Mouse (Mus musculus) cerebellum, adult 11 months (tissue): ENCODE measurements around the gene Pcyox1.

Source experiments
- DNase-seq: peaks from one replicate; pipeline ENCODE4 v3.0.0; 2022

Gene Pcyox1

DNA sequence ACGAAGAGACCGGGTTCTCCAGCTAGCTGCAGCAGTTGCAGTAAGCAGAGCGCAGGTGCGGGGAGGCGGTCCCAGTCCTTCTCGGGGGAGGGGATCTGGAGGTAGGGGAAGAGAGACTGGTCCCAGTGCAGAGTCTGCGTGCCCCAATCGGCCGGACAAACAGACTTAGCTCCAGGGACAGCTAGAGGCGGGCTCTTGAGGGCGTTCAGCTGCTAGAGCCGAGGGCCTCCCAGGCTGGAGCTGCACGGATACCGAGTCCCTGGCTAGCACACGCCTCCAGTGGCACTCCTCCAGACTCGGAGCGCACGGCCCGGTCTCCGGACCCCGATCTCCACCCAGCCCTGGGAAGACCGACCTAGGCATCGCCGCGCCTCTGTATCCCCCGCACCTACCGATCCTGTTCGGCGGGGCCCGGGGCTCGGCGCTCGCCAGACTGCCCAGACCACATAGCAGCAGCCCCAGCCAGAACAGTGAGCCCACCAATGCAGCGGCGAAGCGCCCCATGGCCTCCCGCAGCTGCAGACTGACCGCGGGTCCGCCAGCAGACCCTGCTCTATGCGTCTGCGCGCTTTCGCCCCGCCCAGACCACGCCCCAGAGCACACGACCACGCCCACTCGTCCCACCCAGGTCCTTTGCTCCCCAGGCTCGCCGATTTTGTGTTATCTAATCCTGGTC is at the start of gene Pcyox1:
Gene Pcyox1, minus strand, starts transcription at position 574 of the 676 bp plus-strand sequence.
- DNase-seq: peak; percentile 89

- DNase-seq: no peak
Measured at GRCm38 (mm10) chr6:86445551-86445950, 48.6 kb upstream of the Pcyox1 start.

DNA sequence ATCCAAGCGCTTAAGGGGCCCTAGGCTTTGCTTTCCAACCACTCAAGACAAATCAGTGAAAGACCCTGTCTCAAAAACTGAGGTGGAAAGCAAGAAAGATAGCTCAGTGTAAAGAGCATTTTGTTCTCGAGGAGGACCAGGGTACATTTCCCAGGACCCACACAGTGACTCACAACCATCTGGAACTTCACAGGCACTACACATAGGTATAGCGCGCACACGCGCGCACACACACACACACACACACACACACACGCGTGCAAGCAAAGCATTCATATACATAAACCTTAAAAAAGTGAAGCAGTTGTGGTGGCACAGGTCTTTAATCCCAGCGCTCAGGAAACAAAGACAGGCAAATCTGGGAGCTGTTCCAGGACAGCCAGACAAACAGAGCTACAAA is 44.6 kb upstream of the Pcyox1 start:
- no peak for DNase-seq

GRCm38 (mm10) chr6:86439531-86439930 is 42.6 kb upstream of the Pcyox1 start:
- DNase-seq: no peak

- no peak for DNase-seq
Measured at GRCm38 (mm10) chr6:86439119-86439496, 42.2 kb upstream of the Pcyox1 start.

DNA sequence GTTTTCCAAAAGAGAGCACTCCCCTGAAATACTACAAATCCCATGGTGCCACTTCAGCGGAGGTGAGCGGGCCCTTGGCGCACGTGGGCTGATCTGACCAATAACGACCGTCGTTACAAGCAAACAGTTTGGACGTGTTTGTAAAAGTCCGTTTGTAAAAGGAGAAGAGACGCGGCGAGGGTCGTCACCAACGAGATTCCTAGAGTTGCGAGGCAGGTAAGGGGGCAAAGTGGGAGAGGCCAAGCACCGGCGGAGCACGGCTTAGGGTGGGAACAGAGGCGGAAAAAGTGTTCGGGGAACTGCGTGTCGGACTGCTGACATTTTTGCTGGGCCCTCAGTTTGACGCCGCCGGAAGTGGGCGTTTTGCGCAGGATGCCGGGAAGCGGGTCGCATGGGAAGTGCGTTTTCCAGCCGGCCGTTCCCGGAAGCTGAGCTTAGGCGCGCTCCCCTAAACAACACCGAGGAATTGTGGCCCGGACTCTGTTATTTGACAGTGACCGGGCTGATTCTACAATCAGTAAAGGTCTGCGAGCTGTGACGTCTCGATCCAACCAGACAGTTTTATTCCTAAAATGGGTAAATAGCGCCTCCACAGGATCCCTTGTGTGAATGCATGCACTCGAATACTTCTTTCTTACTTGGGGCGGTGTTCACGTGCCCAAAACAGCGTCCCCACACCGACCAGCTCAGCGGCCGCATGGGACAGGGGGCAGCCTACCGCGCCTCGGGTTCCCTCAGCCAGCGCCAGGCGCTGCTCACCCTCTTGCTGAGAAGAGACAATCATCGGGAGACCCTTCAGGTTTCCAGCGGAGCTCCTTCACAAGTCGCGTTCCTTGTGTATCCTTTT is 41.5 kb upstream of the Pcyox1 start, which contains the start of gene C87436:
Gene C87436, plus strand, starts transcription at position 103 of the 847 bp plus-strand sequence.
- peak; percentile 91 for DNase-seq

GRCm38 (mm10) chr6:86437711-86438110 is 40.8 kb upstream of the Pcyox1 start:
- peak; percentile 39 for DNase-seq

DNA sequence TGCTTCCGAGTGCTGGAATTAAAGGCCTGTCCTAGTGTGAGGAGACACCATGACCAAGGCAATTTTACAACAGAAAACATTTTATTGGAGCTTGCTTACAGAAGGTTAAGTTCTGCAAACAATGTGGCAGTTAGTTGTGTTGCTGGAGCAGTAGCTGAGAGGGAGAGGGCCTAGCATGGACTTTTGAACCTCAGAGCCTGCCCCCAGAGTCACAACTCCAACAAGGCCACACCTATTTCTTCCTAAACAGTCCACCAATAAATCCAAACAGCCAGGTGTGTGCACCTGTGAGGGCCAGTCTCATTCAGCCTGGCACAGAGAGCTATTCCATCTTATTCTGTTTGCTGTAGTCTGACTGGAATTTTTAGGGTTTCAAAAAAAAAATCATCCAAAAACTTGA is 36.7 kb upstream of the Pcyox1 start:
- DNase-seq: no peak

DNA sequence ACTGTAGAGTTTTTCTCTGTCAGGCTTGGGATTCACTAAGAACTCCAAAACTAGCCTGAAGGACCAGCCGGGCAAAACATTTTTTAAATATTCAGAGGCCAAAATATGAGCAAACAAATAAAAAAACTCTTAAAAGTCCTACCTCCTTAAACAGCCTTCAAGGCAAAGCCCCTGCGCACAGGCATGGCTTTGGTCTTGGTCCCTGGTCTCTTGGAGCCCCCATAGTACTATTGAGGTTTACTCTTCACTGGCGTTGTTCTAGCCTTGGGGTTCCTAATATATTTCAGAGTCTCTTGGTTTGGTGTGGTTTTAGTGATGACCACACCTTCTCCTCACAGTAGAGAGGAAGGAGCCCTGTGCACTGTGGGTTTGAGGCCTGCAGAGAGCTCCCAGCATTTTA is 34.6 kb upstream of the Pcyox1 start:
- DNase-seq: no peak

DNA sequence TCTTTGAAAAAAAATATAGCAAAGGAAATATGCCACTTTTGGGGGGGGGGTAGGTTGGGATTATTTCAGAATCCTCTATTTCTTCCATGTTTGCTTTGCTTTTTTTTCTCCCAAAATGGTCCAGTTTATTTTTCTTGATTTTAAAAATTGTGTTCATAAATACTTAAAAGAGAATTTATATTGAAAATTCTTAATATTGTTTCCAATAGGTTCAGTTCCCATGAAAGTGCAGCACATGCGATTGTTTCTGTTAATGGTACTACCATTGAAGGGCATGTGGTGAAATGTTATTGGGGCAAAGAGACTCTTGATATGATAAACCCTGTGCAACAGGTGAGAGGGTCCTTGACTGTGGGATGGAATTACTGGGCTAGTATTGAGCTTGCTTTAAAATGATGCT is 29.4 kb upstream of the Pcyox1 start, which contains the start of gene Gm44790:
Gene Gm44790, plus strand, starts transcription at position 301 of the 400 bp plus-strand sequence.
- DNase-seq: no peak

- DNase-seq: no peak
Measured at GRCm38 (mm10) chr6:86420491-86420890, 23.5 kb upstream of the Pcyox1 start.

DNA sequence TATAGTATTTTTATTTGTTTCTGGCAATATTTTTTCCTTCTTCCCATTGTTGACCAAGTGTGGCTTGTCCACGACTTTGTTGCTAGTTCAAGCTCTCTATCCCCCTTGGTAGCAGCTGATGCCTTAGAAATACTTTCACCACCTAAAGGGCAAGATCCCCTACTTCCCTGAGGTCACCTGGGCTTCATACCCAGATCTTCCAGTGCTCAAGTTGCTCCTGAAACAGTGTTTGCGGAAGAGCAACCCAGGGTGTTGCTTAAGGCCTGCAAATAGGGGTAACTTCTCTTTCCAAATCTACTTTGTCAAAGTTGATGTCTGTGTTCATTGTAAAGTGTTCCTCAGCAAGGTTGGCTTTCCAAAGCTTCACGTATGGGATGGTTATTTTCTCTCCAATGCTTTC is 22.3 kb upstream of the Pcyox1 start:
- no peak for DNase-seq

DNA sequence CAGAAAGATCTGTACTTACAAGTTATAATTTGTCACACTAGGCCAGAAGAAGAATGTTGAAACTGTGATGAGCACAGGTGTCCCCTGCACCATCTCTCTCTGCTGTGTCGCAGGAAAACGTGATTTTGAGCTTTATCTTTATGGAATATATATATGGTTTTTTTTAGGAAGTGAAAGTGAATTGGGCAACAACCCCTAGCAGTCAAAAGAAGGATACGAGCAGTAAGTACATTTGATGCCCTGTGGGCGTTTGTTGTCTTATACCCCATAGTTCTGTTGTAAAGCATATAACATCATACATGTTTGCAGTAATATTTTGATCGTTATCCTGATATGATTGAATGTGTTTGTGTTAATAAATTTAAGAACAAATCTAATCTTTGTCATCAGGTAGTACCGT is 21.8 kb upstream of the Pcyox1 start:
- no peak for DNase-seq

DNA sequence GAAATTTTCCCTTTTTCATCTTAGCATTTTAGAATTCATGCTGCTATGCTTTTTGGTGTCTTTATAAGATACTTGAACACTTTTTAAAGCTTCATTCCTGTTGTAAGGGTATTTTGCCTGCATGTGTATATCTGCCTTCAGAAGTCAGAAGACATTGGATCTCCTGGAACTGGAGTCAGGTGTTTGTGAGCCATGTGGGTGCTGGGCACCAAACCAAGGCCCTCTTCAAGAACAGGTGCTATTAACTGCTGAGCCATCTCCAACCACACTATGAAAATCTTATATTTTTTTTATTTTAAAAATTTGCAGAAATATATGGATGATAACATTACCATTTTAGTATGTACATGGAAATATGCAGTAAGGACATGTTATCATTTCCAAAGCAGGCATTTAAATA is 9.4 kb upstream of the Pcyox1 start:
- DNase-seq: no peak

DNA sequence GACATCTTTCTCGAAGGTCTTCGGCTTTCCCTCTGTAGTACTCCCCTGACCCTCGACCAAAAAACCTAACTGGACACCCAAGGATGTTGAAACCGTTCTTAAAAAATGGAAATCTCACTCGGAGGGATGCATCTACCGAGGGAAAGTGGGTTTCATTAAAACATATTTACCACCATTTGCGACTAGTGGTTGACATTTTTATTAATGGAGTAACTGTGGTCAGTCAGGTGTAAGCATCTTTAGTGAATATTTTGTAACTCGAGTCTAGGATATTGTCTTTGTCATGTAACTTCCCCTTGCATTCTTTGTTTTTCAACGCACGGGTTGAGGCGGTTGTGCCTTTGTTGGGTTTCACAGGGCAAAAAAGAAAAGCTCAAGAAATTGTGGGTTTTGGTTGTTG is 8.0 kb upstream of the Pcyox1 start:
- DNase-seq: no peak

- peak; percentile 98 for DNase-seq
Measured at GRCm38 (mm10) chr6:86404100-86404861, 7.3 kb upstream of the Pcyox1 start, which contains the start of gene Tia1. TSS of gene Tia1 (plus strand) at chr6:86404219.

DNA sequence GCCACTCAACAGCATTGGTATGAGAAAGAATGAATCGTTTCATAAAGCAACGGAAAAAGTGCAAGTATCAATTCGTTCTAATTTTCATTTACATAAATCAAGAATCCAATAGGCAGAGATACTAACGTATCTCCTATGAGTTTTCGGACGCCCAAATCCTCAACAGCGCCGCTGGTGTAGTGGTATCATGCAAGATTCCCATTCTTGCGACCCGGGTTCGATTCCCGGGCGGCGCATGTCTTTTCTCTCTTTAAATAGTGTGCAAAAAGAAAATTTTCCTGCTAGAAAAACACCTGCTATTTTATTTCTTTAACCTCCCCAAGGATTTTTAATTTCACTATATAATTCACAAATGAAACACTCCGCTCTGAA is 6.8 kb upstream of the Pcyox1 start:
- DNase-seq: peak; percentile 88

GRCm38 (mm10) chr6:86402681-86403607 is 6.0 kb upstream of the Pcyox1 start:
- no peak for DNase-seq

- DNase-seq: no peak
Measured at GRCm38 (mm10) chr6:86400972-86401371, 4.0 kb upstream of the Pcyox1 start.

DNA sequence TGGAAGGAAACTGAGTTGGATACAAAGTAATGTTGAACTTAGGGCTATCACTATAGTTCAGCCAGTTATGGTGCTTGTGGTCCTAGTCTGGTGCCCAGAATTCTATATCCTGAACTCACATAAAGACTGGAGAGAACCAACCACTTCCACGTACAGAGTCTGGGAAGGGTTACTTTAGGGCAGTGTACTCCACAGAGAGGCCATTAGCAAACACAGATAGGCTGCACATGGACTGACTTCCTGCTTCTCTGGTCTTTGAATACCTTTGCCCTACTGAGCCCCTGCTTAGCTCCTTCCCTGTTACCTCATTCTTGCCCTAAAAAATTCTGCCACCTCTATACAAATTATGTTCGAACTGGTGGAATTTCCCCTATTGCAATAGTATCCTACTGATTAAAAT is 3.0 kb upstream of the Pcyox1 start:
- DNase-seq: no peak

- no peak for DNase-seq
Measured at GRCm38 (mm10) chr6:86398986-86399385, 2.0 kb upstream of the Pcyox1 start.

DNA sequence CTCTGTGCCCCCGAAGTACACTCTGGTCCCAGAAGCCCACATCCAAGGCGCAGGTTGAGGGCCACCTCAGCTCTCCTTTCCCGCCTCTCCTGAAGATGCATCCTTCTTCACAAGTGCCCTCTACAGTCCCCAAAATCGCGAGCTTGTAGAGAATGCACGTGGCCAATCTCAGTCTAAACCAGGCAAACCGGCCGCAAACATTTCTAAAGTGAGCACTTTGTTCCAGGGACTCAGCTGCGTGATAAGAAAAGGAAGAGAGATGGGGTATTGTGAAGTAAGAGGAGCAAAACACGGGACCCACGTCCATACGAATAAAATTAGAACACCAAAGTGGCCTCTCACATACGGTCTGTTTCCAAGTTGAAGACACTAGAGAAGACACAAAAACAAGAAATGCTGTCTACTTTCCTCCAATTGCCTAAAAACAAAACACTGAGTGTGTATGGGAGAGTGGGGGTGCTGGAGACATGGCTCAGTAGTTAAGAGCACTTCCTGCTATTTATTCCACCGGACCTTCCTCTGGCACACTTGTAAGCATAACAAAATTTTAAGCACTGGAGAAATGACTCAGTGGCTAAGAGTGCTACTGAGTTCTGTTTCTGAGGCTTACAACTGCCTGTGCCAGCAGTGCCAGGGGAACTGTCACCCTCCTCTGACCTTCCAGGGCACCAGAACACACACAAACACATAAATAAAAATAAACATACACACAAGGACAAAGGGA is 465 bp upstream of the Pcyox1 start:
- no peak for DNase-seq
